Mouse (Mus musculus): ENCODE data around the gene Etfrf1. TPM values are rescaled to one million over a fixed set of nuclear protein-coding genes. Genes with fewer than 3 reads are reported as not detected.

The Etfrf1 gene
- total and polyA plus RNA-seq, 3 experiments, result 11.6 to 29.9 (median 21.9) TPM

GRCm38 (mm10) chr6:145250185-145250791 lies 39.4 kb downstream of the Etfrf1 start, which contains the start of gene Kras (continued):
- TF ChIP-seq MAX (IDR thresholded peaks at IDR 0.05; ENCODE audit: low read length) (0 out of 2 replicates have a peak, but pooled peaks have one; percentile 14), ZNF384 (IDR thresholded peaks at IDR 0.05; ENCODE audit: low read depth, low read length) (no peak), MEF2A (IDR thresholded peaks at IDR 0.05; ENCODE audit: borderline replicate concordance, low read depth, low read length) (peak; percentile 54; the same call in 1 of the 2 replicates), MXI1 (IDR thresholded peaks at IDR 0.05; ENCODE audit: low read depth, low read length) (peak; percentile 62), POLR2A (IDR thresholded peaks at IDR 0.05; ENCODE audit: low read depth, low read length) (peak; percentile 44; the same call in 1 of the 2 replicates), MAFK (IDR thresholded peaks at IDR 0.05; ENCODE audit: insufficient replicate concordance, low read length) (no peak), CHD1 (IDR thresholded peaks at IDR 0.05; ENCODE audit: low read depth, low read length) (no peak), BHLHE40 (IDR thresholded peaks at IDR 0.05; ENCODE audit: low read depth, low read length) (peak; percentile 41), CTCF (conservative IDR thresholded peaks at IDR 0.05 in 1 of 2, IDR thresholded peaks at IDR 0.05 in 1 of 2; ENCODE audit: low read depth in 2 of 2, low read length in 2 of 2) (no peak), USF1 (IDR thresholded peaks at IDR 0.05; ENCODE audit: low read depth, low read length) (no peak), TCF12 (IDR thresholded peaks at IDR 0.05; ENCODE audit: low read depth, low read length) (peak; percentile 62; the same call in 1 of the 2 replicates), ETS1 (conservative IDR thresholded peaks at IDR 0.05; ENCODE audit: low read depth, low read length) (no peak), JUND (conservative IDR thresholded peaks at IDR 0.05; ENCODE audit: low read depth, low read length) (no peak)

- H3K27ac ChIP-seq (ENCODE audit: insufficient read depth, low read depth), result no peak overlapping the region
Observed at GRCm38 (mm10) chr6:145250820-145251219, 39.9 kb downstream of the Etfrf1 start.

GRCm38 (mm10) chr6:145255952-145256700 lies 45.2 kb downstream of the Etfrf1 start:
- H3K9ac ChIP-seq (ENCODE audit: insufficient read depth, low read depth), result no peak overlapping the region
- in situ Hi-C loops (cut with MboI; ENCODE audit: low pct_ligation_motif_present, low pct_unique_long_range_greater_than_20kb, low sequenced_read_pairs), result no loop called here
- no peak for DNase-seq (ENCODE audit: extremely low read depth)
- peaks cover 0 to 11% of the 10 kb centered on the region in 2 experiments; a peak in 2 of 4 replicates for H3K4me1 ChIP-seq (ENCODE audit: control insufficient read depth in 1 of 2, insufficient read depth in 2 of 2)
- H3K79me2 ChIP-seq (replicated peaks; ENCODE audit: control insufficient read depth, extremely low read depth, insufficient read depth, poor library complexity, severe bottlenecking), result no peaks in the 10 kb centered on the region
- dilution Hi-C loops (cut with MboI; ENCODE audit: extremely low pct_ligation_motif_present, extremely low pct_unique_long_range_greater_than_20kb, low sequenced_read_pairs), result no loop called here
- H3K27me3 ChIP-seq (replicated peaks), result peaks cover 7% of the 10 kb centered on the region
- no peak for TF ChIP-seq BHLHE40 (IDR thresholded peaks at IDR 0.05; ENCODE audit: low read depth, low read length)
- no peak for TF ChIP-seq POLR2AphosphoS2 (IDR thresholded peaks at IDR 0.05; ENCODE audit: low read depth, low read length)
- TF ChIP-seq TCF12 (IDR thresholded peaks at IDR 0.05; ENCODE audit: low read depth, low read length), result no peak
- no peak for TF ChIP-seq MEF2A (IDR thresholded peaks at IDR 0.05; ENCODE audit: borderline replicate concordance, low read depth, low read length)
- TF ChIP-seq EP300 (IDR thresholded peaks at IDR 0.05; ENCODE audit: low read length), result no peak
- TF ChIP-seq ZC3H11A (IDR thresholded peaks at IDR 0.05; ENCODE audit: low read depth, low read length), result no peak
- TF ChIP-seq CHD1 (IDR thresholded peaks at IDR 0.05; ENCODE audit: low read depth, low read length), result no peak
- TF ChIP-seq NRF1 (IDR thresholded peaks at IDR 0.05; ENCODE audit: low read depth, low read length), result no peak
- no peak for TF ChIP-seq TBP (conservative IDR thresholded peaks at IDR 0.05; ENCODE audit: low read depth, low read length)
- no peak for TF ChIP-seq CTCF (conservative IDR thresholded peaks at IDR 0.05 in 1 of 2, IDR thresholded peaks at IDR 0.05 in 1 of 2; ENCODE audit: low read depth in 2 of 2, low read length in 2 of 2)
- TF ChIP-seq RAD21 (IDR thresholded peaks at IDR 0.05; ENCODE audit: low read depth, low read length), result no peak
- no peak for TF ChIP-seq HCFC1 (IDR thresholded peaks at IDR 0.05; ENCODE audit: low read depth, low read length)
- TF ChIP-seq NELFE (IDR thresholded peaks at IDR 0.05; ENCODE audit: low read depth, low read length), result no peak
- no peak for TF ChIP-seq MXI1 (IDR thresholded peaks at IDR 0.05; ENCODE audit: low read depth, low read length)
- H3K27ac ChIP-seq (ENCODE audit: insufficient read depth, low read depth), result no peak overlapping the region
- H3K36me3 ChIP-seq (replicated peaks in 1 of 2; ENCODE audit: control insufficient read depth in 1 of 2, insufficient read depth in 1 of 2, low read length in 1 of 2), result no peaks in the 10 kb centered on the region
- no peaks in the 10 kb centered on the region for H3K9me3 ChIP-seq (replicated peaks; ENCODE audit: low read length)
- H3K4me2 ChIP-seq (ENCODE audit: insufficient read depth, low read depth, poor library complexity, severe bottlenecking), result no peak overlapping the region
- no peak overlapping the region for H3K4me3 ChIP-seq (replicated peaks in 1 of 3; ENCODE audit: low read depth in 2 of 3, low read length in 2 of 3, poor library complexity in 1 of 3)

More at GRCm38 (mm10) chr6:145250820-145251219, 39.9 kb downstream of the Etfrf1 start:
- H3K4me1 ChIP-seq (ENCODE audit: control insufficient read depth in 1 of 2, insufficient read depth in 2 of 2), result peaks cover 8 to 21% of the 10 kb centered on the region in 2 experiments; a peak in 3 of 4 replicates
- H3K79me2 ChIP-seq (replicated peaks; ENCODE audit: control insufficient read depth, extremely low read depth, insufficient read depth, poor library complexity, severe bottlenecking), result peaks cover 19% of the 10 kb centered on the region
- H3K9ac ChIP-seq (ENCODE audit: insufficient read depth, low read depth), result peak overlapping the region; percentile 26
- no peak for TF ChIP-seq CHD1 (IDR thresholded peaks at IDR 0.05; ENCODE audit: low read depth, low read length)
- TF ChIP-seq BHLHE40 (IDR thresholded peaks at IDR 0.05; ENCODE audit: low read depth, low read length), result no peak
- no peak for DNase-seq (ENCODE audit: extremely low read depth)
- peaks cover 12% of the 10 kb centered on the region for H3K27me3 ChIP-seq (replicated peaks)
- in situ Hi-C loops (cut with MboI; ENCODE audit: low pct_ligation_motif_present, low pct_unique_long_range_greater_than_20kb, low sequenced_read_pairs), result no loop called here
- peak overlapping the region; percentile 37 to 90 (median 70) for H3K4me3 ChIP-seq (replicated peaks in 1 of 3; ENCODE audit: low read depth in 2 of 3, low read length in 2 of 3, poor library complexity in 1 of 3)
- no peaks in the 10 kb centered on the region for H3K9me3 ChIP-seq (replicated peaks; ENCODE audit: low read length)
- peak overlapping the region; percentile 55 for H3K4me2 ChIP-seq (ENCODE audit: insufficient read depth, low read depth, poor library complexity, severe bottlenecking)
- dilution Hi-C loops (cut with MboI; ENCODE audit: extremely low pct_ligation_motif_present, extremely low pct_unique_long_range_greater_than_20kb, low sequenced_read_pairs), result no loop called here
- peaks cover 0 to 13% of the 10 kb centered on the region in 2 experiments for H3K36me3 ChIP-seq (replicated peaks in 1 of 2; ENCODE audit: control insufficient read depth in 1 of 2, insufficient read depth in 1 of 2, low read length in 1 of 2)
